Mouse (Mus musculus) lung, embryonic 15.5 days (tissue): ENCODE results near the gene Olfr203. TPM values are rescaled to one million over a fixed set of nuclear protein-coding genes. Genes with fewer than 3 reads are reported as not detected.

Experiments used
- polyA plus RNA-seq: library from polyadenylated mRNA; unstranded; fragments of >200 nt; fragmentation: Nextera tagmentation; extraction: Ambion mirVana; gene quantifications from 2 replicates; pipeline ENCODE4 v1.2.1, GENCODE M21; 2015

Olfr203 gene
- polyA plus RNA-seq, 1 experiment from 2014 or later = not detected

Other genes starting within 250 kb of the Olfr203 start
- gene Olfr190, start 220.9 kb upstream of the Olfr203 start, polyA plus RNA-seq = not detected in 2 replicates
- not detected in 2 replicates for gene Olfr191, start 209.1 kb upstream of the Olfr203 start, polyA plus RNA-seq
- not detected in 2 replicates for gene Olfr193, start 187.0 kb upstream of the Olfr203 start, polyA plus RNA-seq
- not detected in 2 replicates for gene Olfr194, start 177.8 kb upstream of the Olfr203 start, polyA plus RNA-seq
- gene Olfr195, start 151.8 kb upstream of the Olfr203 start, polyA plus RNA-seq = not detected in 2 replicates
- gene Olfr196, start 128.4 kb upstream of the Olfr203 start, polyA plus RNA-seq = not detected in 2 replicates
- not detected in 2 replicates for gene Olfr198, start 95.3 kb upstream of the Olfr203 start, polyA plus RNA-seq
- not detected in 2 replicates for gene Olfr199, start 79.1 kb upstream of the Olfr203 start, polyA plus RNA-seq
- not detected in 2 replicates for gene Olfr201, start 26.2 kb upstream of the Olfr203 start, polyA plus RNA-seq
- gene Olfr202, start 12.1 kb upstream of the Olfr203 start, polyA plus RNA-seq = not detected in 2 replicates
- not detected in 2 replicates for gene Olfr204, start 19.4 kb downstream of the Olfr203 start, polyA plus RNA-seq
- not detected in 2 replicates for gene Olfr205, start 32.3 kb downstream of the Olfr203 start, polyA plus RNA-seq
- not detected in 2 replicates for gene Olfr206, start 50.4 kb downstream of the Olfr203 start, polyA plus RNA-seq
- not detected in 2 replicates for gene Olfr209, start 65.1 kb downstream of the Olfr203 start, polyA plus RNA-seq
- gene Gabrr3, start 108.5 kb downstream of the Olfr203 start, polyA plus RNA-seq = not detected in 2 replicates
- 26.2 and 29.4 TPM in 2 replicates for gene Riox2, start 172.9 kb downstream of the Olfr203 start, polyA plus RNA-seq